Comparison of ENCODE assay signal across 7 mouse cellular contexts in the genomic region with DNA sequence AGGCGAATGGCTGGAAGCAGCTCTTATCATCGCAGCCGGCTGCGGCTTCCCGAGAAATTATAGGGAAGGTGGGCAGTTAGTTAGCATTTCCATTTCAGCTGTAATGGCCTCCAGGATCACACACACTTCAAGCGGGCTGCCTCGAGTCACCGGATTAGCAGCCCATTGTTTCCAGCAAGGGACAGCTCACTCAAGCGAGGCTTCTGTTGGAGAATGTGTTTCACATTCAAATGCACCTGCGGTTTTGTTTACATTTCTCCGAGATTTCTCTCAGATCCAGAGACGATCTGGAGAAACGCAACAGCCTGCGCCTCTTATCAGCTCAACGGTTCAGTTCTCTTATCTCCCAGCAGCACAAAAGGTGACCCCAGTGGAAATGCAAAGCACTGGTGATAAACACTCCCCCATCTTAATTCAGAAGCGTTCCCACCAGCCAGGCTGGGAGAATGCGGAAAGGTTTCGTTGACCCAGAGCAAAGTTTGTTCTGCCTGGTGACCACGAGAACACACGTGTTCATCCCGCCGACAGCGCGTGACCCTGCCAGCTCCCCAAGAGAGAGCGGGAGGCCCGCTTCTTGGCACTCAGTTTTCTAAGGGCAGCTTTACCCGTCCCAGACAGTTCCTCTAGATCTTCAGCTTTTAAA. TPM values are rescaled to one million over a fixed set of nuclear protein-coding genes. Genes with fewer than 3 reads are reported as not detected.
DNase-seq lines count a peak whose midpoint lies in the region; ATAC-seq and TF ChIP-seq lines count a peak whose summit lies in the region.

No protein-coding gene starts in this region.

- no peak; the same call in 1 of the 2 replicates for ATAC-seq in embryonic facial prominence, embryonic 12.5 days (ENCODE audit: insufficient number of reproducible peaks, insufficient read depth, low FRiP score, low TSS enrichment)
- peak; percentile 61; the same call in 1 of the 2 replicates for ATAC-seq in hindbrain, embryonic 14.5 days (ENCODE audit: low FRiP score)
- ATAC-seq in limb, embryonic 15.5 days (ENCODE audit: insufficient number of reproducible peaks, low FRiP score, low TSS enrichment, low read depth) = no peak
- ATAC-seq in neural tube, embryonic 11.5 days (ENCODE audit: insufficient read depth, low FRiP score, low TSS enrichment) = peak; percentile 13; the same call in 1 of the 2 replicates

- peak overlapping the region; percentile 48 for H3K4me2 ChIP-seq in embryonic facial prominence, embryonic 12.5 days (replicated peaks)
- H3K4me2 ChIP-seq in hindbrain, embryonic 14.5 days (replicated peaks) = peak overlapping the region; percentile 84
- H3K4me2 ChIP-seq in limb, embryonic 15.5 days = peak overlapping the region; percentile 47
- H3K4me2 ChIP-seq in neural tube, embryonic 11.5 days (ENCODE audit: low read depth) = peak overlapping the region; percentile 57

- TF ChIP-seq POLR2A in thymus, adult 2 months (IDR thresholded peaks at IDR 0.05; ENCODE audit: control insufficient read depth, extremely low read depth, insufficient read depth, low read length, poor library complexity) = no peak

- no peak overlapping the region for H3K27ac ChIP-seq in thymus, adult 2 months (ENCODE audit: control insufficient read depth, insufficient read depth, low read length)
- H3K27ac ChIP-seq in embryonic facial prominence, embryonic 12.5 days = no peak overlapping the region
- H3K27ac ChIP-seq in hindbrain, embryonic 14.5 days = peak overlapping the region; percentile 3
- no peak overlapping the region for H3K27ac ChIP-seq in limb, embryonic 15.5 days
- no peak overlapping the region for H3K27ac ChIP-seq in neural tube, embryonic 11.5 days (ENCODE audit: low read depth, low read length)

- H3K9ac ChIP-seq in embryonic facial prominence, embryonic 12.5 days = no peak overlapping the region
- peak overlapping the region; percentile 31 for H3K9ac ChIP-seq in hindbrain, embryonic 14.5 days
- no peak overlapping the region for H3K9ac ChIP-seq in limb, embryonic 15.5 days
- H3K9ac ChIP-seq in neural tube, embryonic 11.5 days (ENCODE audit: low read length) = 0 out of 2 replicates have a peak overlapping the region, but pooled peaks have one; percentile 24

- H3K4me1 ChIP-seq in thymus, adult 2 months (replicated peaks; ENCODE audit: control insufficient read depth, insufficient read depth, low read length) = peaks cover 17% of the 10 kb centered on the region
- peaks cover 6% of the 10 kb centered on the region; the same call in 1 of the 2 replicates for H3K4me1 ChIP-seq in embryonic facial prominence, embryonic 12.5 days
- H3K4me1 ChIP-seq in hindbrain, embryonic 14.5 days (replicated peaks; ENCODE audit: control insufficient read depth, insufficient read depth, low read length) = peaks cover 10% of the 10 kb centered on the region; the same call in 1 of the 2 replicates
- no peaks in the 10 kb centered on the region; the same call in 1 of the 2 replicates for H3K4me1 ChIP-seq in limb, embryonic 15.5 days
- H3K4me1 ChIP-seq in neural tube, embryonic 11.5 days (ENCODE audit: control insufficient read depth, insufficient read depth, low read length) = no peaks in the 10 kb centered on the region

- H3K36me3 ChIP-seq in thymus, adult 2 months (ENCODE audit: control insufficient read depth, insufficient read depth, low read length) = no peaks in the 10 kb centered on the region
- no peaks in the 10 kb centered on the region for H3K36me3 ChIP-seq in embryonic facial prominence, embryonic 12.5 days
- no peaks in the 10 kb centered on the region for H3K36me3 ChIP-seq in hindbrain, embryonic 14.5 days (replicated peaks; ENCODE audit: control insufficient read depth, insufficient read depth)
- no peaks in the 10 kb centered on the region for H3K36me3 ChIP-seq in limb, embryonic 15.5 days
- no peaks in the 10 kb centered on the region for H3K36me3 ChIP-seq in neural tube, embryonic 11.5 days (ENCODE audit: control insufficient read depth, insufficient read depth, low read length)

- 60% methylated on average over 27 of the region's 27 CpGs for WGBS in thymus, adult 2 months
- WGBS in embryonic facial prominence, embryonic 12.5 days = 2% methylated on average over 27 of the region's 27 CpGs
- WGBS in hindbrain, embryonic 14.5 days = 1% methylated on average over 27 of the region's 27 CpGs
- WGBS in limb, embryonic 15.5 days = 6% methylated on average over 27 of the region's 27 CpGs
- WGBS in neural tube, embryonic 11.5 days = 6% methylated on average over 27 of the region's 27 CpGs

- DNase-seq in thymus, postnatal 4 days = peak; percentile 24
- no peak for DNase-seq in thymus, adult 2 months
- DNase-seq in hindbrain, embryonic 14.5 days (ENCODE audit: low spot score) = peak; percentile 37
- no peak for DNase-seq in neural tube, embryonic 11.5 days (ENCODE audit: low spot score)
- DNase-seq in natural killer cell, adult 2 months (ENCODE audit: low spot score in 2 of 2) = no peak

- TF ChIP-seq CTCF in thymus, adult 2 months (IDR thresholded peaks at IDR 0.05; ENCODE audit: borderline replicate concordance, control insufficient read depth, extremely low read depth, insufficient read depth, low read length, poor library complexity) = no peak

- no peaks in the 10 kb centered on the region for H3K9me3 ChIP-seq in embryonic facial prominence, embryonic 12.5 days
- no peaks in the 10 kb centered on the region for H3K9me3 ChIP-seq in hindbrain, embryonic 14.5 days (ENCODE audit: control insufficient read depth, low read length)
- H3K9me3 ChIP-seq in limb, embryonic 15.5 days = no peaks in the 10 kb centered on the region
- no peaks in the 10 kb centered on the region for H3K9me3 ChIP-seq in neural tube, embryonic 11.5 days (ENCODE audit: control insufficient read depth, low read length)

- no peak overlapping the region for H3K4me3 ChIP-seq in thymus, adult 2 months (ENCODE audit: control insufficient read depth, insufficient read depth, low read length)
- peak overlapping the region; percentile 20 for H3K4me3 ChIP-seq in embryonic facial prominence, embryonic 12.5 days
- peak overlapping the region; percentile 34 for H3K4me3 ChIP-seq in hindbrain, embryonic 14.5 days (replicated peaks; ENCODE audit: low read length)
- peak overlapping the region; percentile 25 for H3K4me3 ChIP-seq in limb, embryonic 15.5 days
- H3K4me3 ChIP-seq in neural tube, embryonic 11.5 days (ENCODE audit: low read depth, low read length) = peak overlapping the region; percentile 20

- no peaks in the 10 kb centered on the region for H3K27me3 ChIP-seq in thymus, adult 2 months (ENCODE audit: control insufficient read depth, insufficient read depth, low read length)
- H3K27me3 ChIP-seq in embryonic facial prominence, embryonic 12.5 days = no peaks in the 10 kb centered on the region
- H3K27me3 ChIP-seq in hindbrain, embryonic 14.5 days (ENCODE audit: control insufficient read depth, insufficient read depth, low read length) = no peaks in the 10 kb centered on the region
- H3K27me3 ChIP-seq in limb, embryonic 15.5 days = no peaks in the 10 kb centered on the region
- no peaks in the 10 kb centered on the region for H3K27me3 ChIP-seq in neural tube, embryonic 11.5 days (ENCODE audit: control insufficient read depth, insufficient read depth, low read length)

RNA-seq across cellular contexts. Expression of a gene that starts 33.6 kb away (rescaled TPM):
- 6.3 and 7.1 TPM in 2 replicates for polyA plus RNA-seq in thymus, adult 2 months (2012; rRNA removed)
- polyA plus RNA-seq in embryonic facial prominence, embryonic 12.5 days (2016; fragmentation: Nextera tagmentation; extraction: Ambion mirVana) = 0.08 and 0.12 TPM in 2 replicates
- polyA plus RNA-seq in hindbrain, embryonic 14.5 days (2014; fragmentation: Nextera tagmentation; extraction: Ambion mirVana) = 0.08 and 0.14 TPM in 2 replicates
- 0.10 and 0.15 TPM in 2 replicates for polyA plus RNA-seq in limb, embryonic 15.5 days (2015; fragmentation: Nextera tagmentation; extraction: Ambion mirVana)
- polyA plus RNA-seq in neural tube, embryonic 11.5 days (2014; fragmentation: Nextera tagmentation; extraction: Ambion mirVana) = not detected in 2 replicates

Comparison
In these comparisons a context has a peak if more than half of its experiments do, and no peak if none do; other contexts are left out.
1. DNase-seq: peak in thymus, postnatal 4 days (single experiment) and hindbrain, embryonic 14.5 days (single experiment); none in thymus, adult 2 months (single experiment), neural tube, embryonic 11.5 days (single experiment) and natural killer cell, adult 2 months (0 of 2).
2. ATAC-seq: peak in hindbrain, embryonic 14.5 days (single experiment) and neural tube, embryonic 11.5 days (single experiment); none in embryonic facial prominence, embryonic 12.5 days (single experiment) and limb, embryonic 15.5 days (single experiment).
3. H3K9ac ChIP-seq: peak in hindbrain, embryonic 14.5 days (single experiment) and neural tube, embryonic 11.5 days (single experiment); none in embryonic facial prominence, embryonic 12.5 days (single experiment) and limb, embryonic 15.5 days (single experiment).
4. Peak in every context shown above with its lines, with median percentiles within 50 percentile points of each other: H3K4me2 ChIP-seq.